Mouse (Mus musculus) liver, embryonic 16.5 days (tissue): ENCODE measurements around the gene Eno2. TPM values are rescaled to one million over a fixed set of nuclear protein-coding genes. Genes with fewer than 3 reads are reported as not detected.

Experiments
- ATAC-seq: fragments of 200-750 bp; cut with Nextera tagmentation; 2 replicates; pipeline ENCODE4 v1.8.0; 2017; ENCODE audit warnings: low read depth, mild to moderate bottlenecking, moderate number of reproducible peaks, moderate library complexity
- H3K27ac ChIP-seq: fragments of 300-500 bp; sonication (generic); 2 replicates; pipeline ENCODE4 v1.5.1; 2014; ENCODE audit warnings: mild to moderate bottlenecking, low read length
- H3K27me3 ChIP-seq: fragments of 300-500 bp; sonication (generic); 2 replicates; pipeline ENCODE4 v1.6.1; 2014; ENCODE audit warnings: low read depth, low read length, mixed read lengths; ENCODE audit not compliant: control insufficient read depth, insufficient read depth
- H3K36me3 ChIP-seq: fragments of 300-500 bp; sonication (generic); 2 replicates; pipeline ENCODE4 v1.6.1; 2014; ENCODE audit warnings: mild to moderate bottlenecking; ENCODE audit not compliant: control insufficient read depth, insufficient read depth
- H3K4me1 ChIP-seq: fragments of 300-500 bp; sonication (generic); 2 replicates; pipeline ENCODE4 v1.6.1; 2014; ENCODE audit warnings: low read depth, low read length, mixed read lengths; ENCODE audit not compliant: control insufficient read depth
- H3K4me2 ChIP-seq: fragments of 300-500 bp; sonication (generic); 2 replicates; pipeline ENCODE4 v1.6.1; 2014; ENCODE audit warnings: low read depth, low read length, mixed read lengths
- H3K4me3 ChIP-seq: fragments of 300-500 bp; sonication (generic); 2 replicates; pipeline ENCODE4 v1.5.1; 2014; ENCODE audit warnings: low read depth, mild to moderate bottlenecking, low read length
- H3K9ac ChIP-seq: fragments of 300-500 bp; sonication (generic); 2 replicates; pipeline ENCODE4 v1.6.1; 2014; ENCODE audit warnings: low read depth, low read length
- H3K9me3 ChIP-seq: fragments of 300-500 bp; sonication (generic); replicated peaks from 2 replicates; pipeline ENCODE4 v1.6.1; 2016; ENCODE audit warnings: low read length; ENCODE audit not compliant: control insufficient read depth
- WGBS: fragments of 180-500 bp; shearing (Covaris S2); extraction: QIAGEN DNeasy Blood & Tissue Kit; methylation state at CpG from one replicate; pipeline ENCODE4 v1.1.7; 2014; ENCODE audit not compliant: insufficient replicate concordance; 5-methylcytosine and 5-hydroxymethylcytosine counted together
- polyA plus RNA-seq: library from polyadenylated mRNA; unstranded; fragments of >200 nt; fragmentation: Nextera tagmentation; extraction: Ambion mirVana; gene quantifications from 2 replicates; pipeline ENCODE4 v1.2.1, GENCODE M21; 2015

The Eno2 gene
- polyA plus RNA-seq, 1 experiment from 2014 or later, result 0.40 TPM

DNA sequence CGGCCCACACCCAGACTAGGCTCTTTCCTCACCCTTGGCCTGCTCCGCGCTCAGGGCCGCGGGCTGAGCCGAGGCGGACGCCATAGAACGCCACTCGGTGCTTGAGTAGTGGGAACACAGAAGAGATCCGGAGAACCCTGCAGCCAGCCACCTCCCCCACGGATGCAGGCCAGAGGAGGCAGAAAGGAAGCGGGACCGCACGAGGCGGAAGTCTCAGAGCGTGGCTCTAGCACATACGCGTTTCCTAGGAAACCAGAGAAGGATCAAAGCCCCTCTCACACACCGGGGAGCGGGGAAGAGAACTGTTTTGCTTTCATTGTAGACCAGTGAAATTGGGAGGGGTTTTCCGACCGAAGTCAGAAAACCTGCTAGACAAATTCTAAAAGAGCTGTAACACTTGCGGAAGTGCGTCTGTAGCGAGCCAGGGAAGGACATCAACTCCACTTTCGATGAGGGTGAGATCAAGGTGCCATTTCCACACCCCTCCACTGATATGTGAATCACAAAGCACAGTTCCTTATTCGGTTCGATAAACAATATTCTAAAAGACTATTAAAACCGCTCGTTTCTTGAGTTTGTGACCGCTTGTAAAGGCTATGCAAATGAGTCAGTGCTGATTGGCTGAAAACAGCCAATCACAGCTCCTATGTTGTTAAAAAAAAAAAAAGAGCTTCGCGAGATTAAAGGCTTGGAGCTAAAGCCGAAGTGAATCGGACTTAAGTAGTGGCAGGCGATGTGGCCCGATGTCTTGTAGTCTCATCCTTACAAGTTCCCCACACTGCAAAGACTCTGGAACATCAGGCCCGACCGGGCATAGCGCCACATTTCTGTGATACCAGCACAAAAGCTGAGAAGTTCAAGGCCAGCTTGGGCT is 28.3 kb downstream of the Eno2 start, which contains the start of gene Grcc10:
TSS of gene Grcc10 (minus strand) at position 487 of the 874 bp plus-strand sequence.
- peak; percentile 62 for ATAC-seq
- Histone ChIP-seq H3K27ac (peak within 1 kb of the TSS; percentile 96), H3K9me3 (no peaks in the 10 kb centered on the region), H3K4me1 (peaks cover 39% of the 10 kb centered on the region), H3K9ac (peak within 1 kb of the TSS; percentile 75), H3K27me3 (no peaks in the 10 kb centered on the region), H3K4me3 (peak within 1 kb of the TSS; percentile 70), H3K4me2 (peak within 1 kb of the TSS; percentile 95), H3K36me3 (no peaks in the 10 kb centered on the region)
- WGBS, result under 1% methylated on average over 41 of the region's 41 CpGs

GRCm38 (mm10) chr6:124740211-124740887 is 29.1 kb downstream of the Eno2 start:
- Histone ChIP-seq H3K9ac (peak overlapping the region; percentile 75), H3K4me2 (peak overlapping the region; percentile 95), H3K36me3 (no peaks in the 10 kb centered on the region), H3K4me1 (peaks cover 35% of the 10 kb centered on the region), H3K9me3 (no peaks in the 10 kb centered on the region), H3K4me3 (peak overlapping the region; percentile 70), H3K27ac (peak overlapping the region; percentile 96), H3K27me3 (no peaks in the 10 kb centered on the region)
- ATAC-seq, result no peak
- 0% methylated on average over 29 of the region's 29 CpGs for WGBS

DNA sequence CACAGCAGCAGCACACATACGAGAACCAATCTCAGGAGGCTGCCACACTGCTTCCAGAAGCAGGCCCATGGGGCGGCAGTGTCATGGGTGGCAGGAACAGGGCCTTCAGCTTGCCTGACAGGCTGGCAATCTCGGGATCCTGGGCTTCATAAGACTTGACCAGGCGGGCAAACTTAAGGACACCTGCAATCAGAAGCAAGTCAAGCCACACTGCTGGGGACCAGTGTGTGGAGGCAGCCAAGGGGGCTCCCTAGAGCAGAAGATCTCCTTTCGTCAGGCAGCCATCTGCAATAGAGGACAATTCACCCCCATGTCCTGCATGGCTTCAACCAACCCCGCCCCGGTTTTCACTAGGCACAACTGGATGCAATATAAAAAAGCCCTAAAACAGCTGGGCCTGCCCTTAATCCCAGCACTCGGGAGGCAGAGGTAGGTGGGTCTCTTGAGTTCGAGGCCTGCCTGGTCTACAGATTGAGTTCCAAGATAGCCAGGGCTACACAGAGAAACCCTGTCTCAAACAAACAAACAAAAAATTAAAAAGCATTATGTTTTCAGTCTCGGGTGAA is 30.2 kb downstream of the Eno2 start:
- Histone ChIP-seq H3K27me3 (no peaks in the 10 kb centered on the region), H3K9ac (peak overlapping the region; percentile 75; the same call in 1 of the 2 replicates), H3K4me2 (peak overlapping the region; percentile 95; the same call in 1 of the 2 replicates), H3K4me3 (no peak overlapping the region), H3K9me3 (no peaks in the 10 kb centered on the region), H3K27ac (peak overlapping the region; percentile 96), H3K4me1 (peaks cover 30% of the 10 kb centered on the region), H3K36me3 (no peaks in the 10 kb centered on the region)
- 69% methylated on average over 10 of the region's 10 CpGs for WGBS
- no peak for ATAC-seq

- 21% methylated on average over 15 of the region's 15 CpGs for WGBS
Observed at GRCm38 (mm10) chr6:124738511-124739023, 30.9 kb downstream of the Eno2 start, which contains the start of gene Ptpn6. Gene Ptpn6 (minus strand): TSS chr6:124738714.

DNA sequence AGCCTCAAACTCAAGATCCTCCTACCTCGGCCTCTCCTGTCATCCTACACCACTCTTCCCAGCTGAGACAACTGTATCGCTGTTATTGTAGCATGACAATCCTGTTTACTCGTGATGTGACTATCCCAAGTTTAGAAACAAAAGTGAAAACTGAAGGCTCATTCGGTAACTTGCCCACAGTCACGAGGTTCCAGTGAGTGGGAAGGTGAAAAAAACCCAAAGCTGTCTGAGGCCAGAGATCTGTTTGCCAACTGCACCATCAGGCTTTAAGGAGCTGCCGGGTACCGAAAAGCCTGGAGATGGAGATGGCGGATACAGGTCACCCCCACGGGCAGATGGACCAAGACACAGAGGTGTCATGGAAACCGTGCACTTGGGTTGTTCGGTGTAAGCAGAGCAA is 32.4 kb downstream of the Eno2 start:
- Histone ChIP-seq H3K9ac (no peak overlapping the region), H3K36me3 (no peaks in the 10 kb centered on the region), H3K27me3 (no peaks in the 10 kb centered on the region), H3K9me3 (no peaks in the 10 kb centered on the region), H3K4me3 (no peak overlapping the region), H3K27ac (no peak overlapping the region), H3K4me2 (no peak overlapping the region), H3K4me1 (peaks cover 37% of the 10 kb centered on the region)
- ATAC-seq, result no peak
- 79% methylated on average over 11 of the region's 11 CpGs for WGBS

More at GRCm38 (mm10) chr6:124738511-124739023, 30.9 kb downstream of the Eno2 start, which contains the start of gene Ptpn6:
- H3K4me1 ChIP-seq, result peaks cover 30% of the 10 kb centered on the region
- H3K9ac ChIP-seq, result peak within 1 kb of the TSS; percentile 75
- ATAC-seq, result peak; percentile 61
- H3K27ac ChIP-seq, result peak within 1 kb of the TSS; percentile 96
- peak within 1 kb of the TSS; percentile 37 for H3K4me3 ChIP-seq
- no peaks in the 10 kb centered on the region for H3K27me3 ChIP-seq
- peak within 1 kb of the TSS; percentile 95 for H3K4me2 ChIP-seq
- no peaks in the 10 kb centered on the region for H3K9me3 ChIP-seq
- H3K36me3 ChIP-seq, result no peaks in the 10 kb centered on the region

DNA sequence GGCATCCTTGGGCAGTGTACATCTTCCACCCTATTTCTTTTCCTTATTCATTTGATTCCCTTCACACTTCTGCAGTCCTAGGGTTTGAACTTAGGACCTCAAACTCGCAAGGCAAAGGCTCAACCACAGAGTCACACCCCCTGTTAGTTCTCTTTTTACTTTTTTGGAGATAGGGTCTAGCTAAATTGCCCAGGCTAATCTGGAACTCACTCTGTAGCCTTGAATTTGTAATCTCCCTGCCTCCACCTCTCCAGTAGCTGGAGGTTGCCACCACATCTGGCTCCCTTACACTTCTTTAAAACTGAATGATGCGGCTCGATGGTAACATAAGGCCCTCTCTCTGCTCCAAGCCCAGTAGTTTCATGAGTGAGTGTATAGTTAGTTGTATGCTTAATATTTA is 35.1 kb downstream of the Eno2 start:
- H3K4me1 ChIP-seq, result peaks cover 20% of the 10 kb centered on the region
- no peak overlapping the region for H3K4me2 ChIP-seq
- no peak overlapping the region for H3K27ac ChIP-seq
- no peaks in the 10 kb centered on the region for H3K27me3 ChIP-seq
- no peak overlapping the region for H3K4me3 ChIP-seq
- no peak overlapping the region for H3K9ac ChIP-seq
- 61% methylated on average over 3 of the region's 3 CpGs for WGBS
- H3K36me3 ChIP-seq, result no peaks in the 10 kb centered on the region
- no peaks in the 10 kb centered on the region for H3K9me3 ChIP-seq
- no peak for ATAC-seq

DNA sequence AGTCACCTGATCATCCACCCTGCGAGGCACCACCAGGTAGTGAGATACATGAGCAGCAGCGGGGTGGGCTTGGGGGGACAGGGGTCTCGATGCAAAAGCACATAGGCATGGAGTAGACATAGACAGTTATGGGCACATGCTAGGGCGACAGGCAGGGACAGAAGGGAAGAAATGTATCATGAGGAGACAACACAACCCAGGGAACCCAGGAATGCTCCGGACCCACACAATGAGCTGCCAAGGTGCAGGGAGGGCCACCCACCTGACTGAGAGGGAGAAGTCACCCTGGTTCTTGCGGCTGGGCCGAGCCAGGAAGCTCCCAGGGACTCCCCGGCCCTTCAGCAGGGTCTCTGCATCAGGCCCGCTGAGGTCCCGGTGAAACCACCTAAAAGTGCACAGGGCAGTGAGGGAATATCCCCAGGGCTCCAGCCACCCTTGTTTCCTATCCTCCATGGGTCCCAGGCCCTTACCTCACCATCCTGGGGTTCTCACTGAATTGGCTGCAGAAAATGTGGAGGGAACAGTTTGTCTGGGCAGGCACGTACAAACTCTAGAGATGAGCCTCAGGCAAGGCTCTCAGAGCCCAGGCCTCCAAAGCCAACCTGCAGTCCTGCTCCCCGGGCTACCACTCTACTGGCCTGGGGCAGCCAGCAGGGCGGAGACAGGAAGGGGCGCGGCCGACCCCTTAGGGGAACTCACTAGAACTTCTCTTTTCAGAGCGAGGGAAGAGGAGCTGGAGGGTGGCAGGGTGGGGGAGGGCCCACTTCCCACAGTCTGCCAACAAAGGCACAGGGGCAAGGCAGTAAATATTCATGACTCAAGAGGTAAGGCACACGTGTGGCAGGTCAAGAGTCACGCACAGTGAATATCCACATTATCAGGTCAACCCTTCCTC is 36.8 kb downstream of the Eno2 start:
- Histone ChIP-seq H3K36me3 (no peaks in the 10 kb centered on the region), H3K27me3 (no peaks in the 10 kb centered on the region), H3K9ac (peak overlapping the region; percentile 57), H3K4me3 (peak overlapping the region; percentile 50), H3K4me1 (peaks cover 7% of the 10 kb centered on the region), H3K4me2 (peak overlapping the region; percentile 24; the same call in 1 of the 2 replicates), H3K9me3 (no peaks in the 10 kb centered on the region), H3K27ac (peak overlapping the region; percentile 56)
- peak; percentile 72 for ATAC-seq
- 19% methylated on average over 19 of the region's 19 CpGs for WGBS

DNA sequence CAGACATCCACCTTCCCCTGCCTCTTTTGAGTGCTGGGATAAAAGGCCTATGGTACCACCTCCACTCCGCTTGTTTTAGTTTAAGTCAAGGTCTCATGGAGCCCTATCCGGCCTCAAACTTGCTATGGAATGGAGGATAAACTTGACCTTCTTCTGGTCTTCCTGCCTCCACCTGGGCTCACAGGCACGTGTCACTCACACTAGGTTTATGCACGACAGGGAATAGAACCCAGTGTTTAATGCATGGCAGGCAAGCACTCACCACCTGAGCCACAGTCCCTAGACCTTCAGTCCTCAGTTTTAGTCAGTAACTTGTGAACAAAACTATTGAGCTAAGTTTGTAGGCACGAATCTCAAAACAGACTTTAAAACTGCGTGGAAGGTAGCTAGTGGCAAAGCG is 38.4 kb downstream of the Eno2 start:
- H3K27me3 ChIP-seq, result no peaks in the 10 kb centered on the region
- H3K4me2 ChIP-seq, result 0 out of 2 replicates have a peak overlapping the region, but pooled peaks have one; percentile 4
- no peak overlapping the region for H3K27ac ChIP-seq
- no peak for ATAC-seq
- no peaks in the 10 kb centered on the region for H3K36me3 ChIP-seq
- H3K9me3 ChIP-seq, result no peaks in the 10 kb centered on the region
- 64% methylated on average over 7 of the region's 7 CpGs for WGBS
- no peak overlapping the region for H3K4me3 ChIP-seq
- no peak overlapping the region for H3K9ac ChIP-seq
- peaks cover 7% of the 10 kb centered on the region for H3K4me1 ChIP-seq
